Mouse (Mus musculus): Measurements from ENCODE around the gene Hbb-bs.
"Not testable (repeated sequence)": the region's sequence is repeated elsewhere in the genome, so short reads cannot be mapped to it uniquely, and the experiment has no call there.

The Hbb-bs gene

GRCm38 (mm10) chr7:103827808-103828207 is at the start of gene Hbb-bs:
TSS of gene Hbb-bs (minus strand) at chr7:103828096.
- peak; percentile 88 for DNase-seq (ENCODE audit: extremely low read depth, low read depth)

DNA sequence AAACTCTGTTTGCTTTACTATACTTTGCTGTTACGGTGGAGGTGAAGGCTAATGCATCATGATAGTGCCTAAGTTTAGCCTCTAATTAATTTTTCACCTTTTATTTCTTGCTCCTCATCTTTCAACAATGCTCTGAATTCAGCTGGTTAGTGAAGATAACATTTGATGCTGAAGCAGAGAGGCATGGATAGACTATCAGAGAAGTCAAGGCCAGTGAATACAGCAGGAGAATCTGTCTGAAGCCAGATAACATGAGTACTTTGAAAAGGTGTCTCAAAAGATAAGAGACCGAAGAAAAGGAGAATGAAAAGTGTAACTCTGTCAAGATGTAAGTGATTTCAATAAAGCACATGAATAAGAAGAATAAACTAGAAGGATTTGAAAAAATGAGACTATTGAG is 49.2 kb upstream of the Hbb-bs start:
- DNase-seq (ENCODE audit: extremely low read depth, low read depth): peak; percentile 44

DNA sequence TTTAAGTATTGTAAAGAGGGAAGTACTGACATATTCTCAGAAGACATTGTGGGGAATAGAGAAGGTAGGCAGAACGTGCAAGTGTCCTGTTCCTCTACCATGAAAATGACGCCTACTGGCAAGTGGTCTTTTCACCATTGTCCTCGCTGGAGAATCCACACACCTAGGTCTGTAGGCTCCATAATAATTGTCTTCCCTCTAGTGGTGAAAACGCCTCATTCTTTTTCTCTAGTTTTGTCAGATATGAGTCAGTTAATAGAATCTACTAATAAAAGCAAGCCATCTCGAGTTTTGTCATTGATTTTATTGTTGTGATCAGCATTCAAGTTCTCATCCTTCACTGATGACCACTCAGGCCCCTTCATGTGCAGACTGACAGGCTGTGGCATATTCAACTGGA is 46.6 kb upstream of the Hbb-bs start:
- DNase-seq (ENCODE audit: extremely low read depth, low read depth): no peak

GRCm38 (mm10) chr7:103873064-103873463 is 45.2 kb upstream of the Hbb-bs start:
- peak; percentile 55 for DNase-seq (ENCODE audit: extremely low read depth, low read depth)

DNA sequence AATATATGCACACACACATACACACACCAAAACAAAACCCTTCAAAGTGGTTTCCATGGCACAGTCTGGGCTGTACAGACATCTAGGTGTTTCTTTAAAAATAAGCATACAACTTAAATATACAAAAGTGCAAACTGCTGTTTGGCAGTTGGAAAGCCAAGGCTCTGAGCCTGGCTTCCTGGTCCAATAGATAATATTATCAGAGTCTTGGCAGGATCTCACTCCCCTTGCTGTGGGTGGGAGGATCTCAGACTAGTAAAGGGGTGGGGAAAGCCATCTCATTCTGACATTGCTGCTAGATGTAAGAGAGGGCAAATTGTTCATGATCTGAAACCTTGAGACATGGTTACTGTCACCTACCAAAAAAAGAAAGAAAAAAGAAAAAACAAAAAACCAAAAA is 42.8 kb upstream of the Hbb-bs start:
- peak; percentile 97 for DNase-seq (ENCODE audit: extremely low read depth, low read depth)

DNA sequence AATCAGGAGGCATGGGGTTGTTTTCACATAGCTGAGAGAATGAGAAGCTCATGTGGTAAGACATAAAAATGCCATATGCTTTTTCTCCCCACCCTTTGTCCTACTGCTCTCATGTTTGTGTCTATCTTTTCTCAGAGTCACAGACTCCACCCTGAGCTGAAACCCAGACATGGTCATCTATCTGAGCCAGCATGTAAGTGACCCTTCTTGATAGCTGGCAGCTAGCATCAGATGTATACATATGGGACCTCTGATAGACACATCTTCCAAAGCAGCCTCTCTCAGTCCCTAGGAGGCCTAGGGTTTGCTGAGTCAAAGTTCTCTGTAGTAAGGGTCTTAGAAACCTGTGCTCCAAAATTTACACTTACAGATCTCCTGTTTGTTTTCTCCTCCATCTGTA is 37.8 kb upstream of the Hbb-bs start:
- peak; percentile 74 for DNase-seq (ENCODE audit: extremely low read depth, low read depth)

GRCm38 (mm10) chr7:103861531-103861930 is 33.6 kb upstream of the Hbb-bs start:
- DNase-seq (ENCODE audit: extremely low read depth, low read depth): peak; percentile 89

DNA sequence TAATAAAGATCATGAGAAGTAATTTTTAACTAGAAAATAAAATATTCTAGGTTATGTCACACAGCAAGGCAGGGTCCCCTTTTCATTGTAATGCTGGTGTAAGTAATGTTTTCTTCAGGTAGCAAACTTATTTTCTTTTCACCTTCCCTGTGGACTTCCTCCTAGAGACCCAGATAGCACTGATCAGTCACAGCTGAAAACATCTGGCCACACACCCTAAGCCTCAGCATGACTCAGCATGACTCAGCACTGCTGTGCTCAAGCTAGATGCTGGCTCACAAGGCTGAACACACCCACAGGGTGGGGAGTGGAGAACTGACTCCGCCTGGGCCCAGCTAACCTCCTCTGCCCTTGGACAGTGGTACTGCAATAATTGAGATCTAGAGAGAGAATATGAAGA is 33.0 kb upstream of the Hbb-bs start:
- DNase-seq (ENCODE audit: extremely low read depth, low read depth): peak; percentile 99

- peak; percentile 89 for DNase-seq (ENCODE audit: extremely low read depth, low read depth)
These were observed 31.2 kb upstream of the Hbb-bs start for GRCm38 (mm10) chr7:103859076-103859475.

DNA sequence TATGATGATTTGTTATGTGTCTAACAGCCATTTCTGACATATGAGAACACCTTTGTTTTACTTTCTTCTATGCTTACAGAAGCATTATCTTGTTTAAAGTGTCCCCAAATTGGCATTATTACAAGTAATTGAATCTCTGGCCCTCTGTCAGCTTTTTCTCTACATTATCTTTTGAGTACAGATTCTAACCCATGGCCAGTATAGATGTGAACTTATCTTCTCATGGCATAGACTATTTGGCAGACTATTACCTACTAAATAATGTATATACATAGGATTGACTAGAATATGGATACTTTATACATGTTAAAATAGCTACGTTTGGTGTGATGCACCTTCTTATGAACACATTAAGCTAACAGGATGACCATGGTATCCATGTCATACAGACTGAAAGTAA is 26.8 kb upstream of the Hbb-bs start:
- DNase-seq (ENCODE audit: extremely low read depth, low read depth): no peak

- no peak for DNase-seq (ENCODE audit: extremely low read depth, low read depth)
These were observed 25.2 kb upstream of the Hbb-bs start, which contains the start of gene Hbb-y for GRCm38 (mm10) chr7:103853090-103853489. TSS of gene Hbb-y (minus strand) at chr7:103853216.

- DNase-seq (ENCODE audit: extremely low read depth, low read depth): no peak
These were observed 16.8 kb upstream of the Hbb-bs start for GRCm38 (mm10) chr7:103844525-103845325.

DNA sequence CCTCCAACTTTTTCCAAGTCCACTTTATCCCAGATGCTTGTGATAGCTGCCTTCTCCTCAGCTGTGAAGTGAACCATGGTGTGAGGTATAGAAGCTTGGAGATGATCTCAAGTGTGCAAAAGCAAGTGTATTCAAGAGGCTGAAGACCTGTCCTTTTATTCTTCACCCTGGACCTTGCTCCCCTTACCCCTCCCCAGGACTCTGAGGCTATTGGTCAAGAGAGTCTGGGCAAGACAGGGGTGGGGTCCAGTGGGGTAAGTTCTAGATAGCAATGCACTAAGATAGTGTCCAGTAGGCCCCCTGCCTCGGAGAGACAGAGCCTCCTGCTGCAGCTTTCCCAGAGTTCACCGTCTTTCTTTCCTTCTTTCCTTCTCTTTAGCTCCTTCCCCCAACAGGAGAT is 15.1 kb upstream of the Hbb-bs start, which contains the start of gene Hbb-bh1:
TSS of gene Hbb-bh1 (minus strand) at position 131 of the 400 bp plus-strand sequence.
- DNase-seq (ENCODE audit: extremely low read depth, low read depth): no peak

DNA sequence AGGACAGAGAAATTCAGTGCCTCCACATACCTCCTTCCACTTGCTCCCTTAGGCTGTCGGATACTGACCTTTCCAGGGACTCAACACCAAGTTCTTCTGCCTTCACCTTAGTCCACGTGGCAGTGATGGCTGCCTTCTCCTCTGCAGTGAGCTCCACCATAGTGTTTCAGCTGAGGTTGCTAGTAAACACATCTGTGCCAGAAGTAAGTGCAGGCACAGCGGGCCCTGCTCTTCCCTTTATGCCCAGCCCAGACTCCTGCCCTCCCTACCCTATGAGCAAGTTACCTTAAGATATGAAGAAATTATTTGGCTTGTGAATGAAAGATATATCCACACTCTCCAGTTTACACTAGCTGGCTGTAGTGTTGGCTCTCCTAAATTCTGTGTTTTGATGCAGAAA is 12.4 kb upstream of the Hbb-bs start, which contains the start of gene Hbb-bh2:
TSS of gene Hbb-bh2 (minus strand) at position 253 of the 400 bp plus-strand sequence.
- no peak for DNase-seq (ENCODE audit: extremely low read depth, low read depth)

DNA sequence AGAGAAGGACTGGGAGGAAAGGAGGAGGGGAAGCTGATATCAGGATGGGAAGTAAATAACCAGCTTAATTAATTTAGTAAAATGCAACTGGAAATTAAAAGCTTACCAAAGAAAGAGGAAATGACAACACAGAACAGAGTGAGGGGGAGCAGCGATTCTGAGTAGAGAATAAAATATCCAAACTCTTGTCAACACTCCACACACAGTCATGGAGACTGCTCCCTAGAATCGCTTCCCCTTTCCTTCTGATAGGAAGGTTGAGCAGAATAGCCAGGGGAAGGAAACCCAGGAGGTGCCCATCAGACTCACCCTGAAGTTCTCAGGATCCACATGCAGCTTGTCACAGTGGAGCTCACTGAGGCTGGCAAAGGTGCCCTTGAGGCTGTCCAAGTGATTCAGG is 757 bp downstream of the Hbb-bs start:
- not testable (repeated sequence) for DNase-seq (ENCODE audit: extremely low read depth, low read depth)

DNA sequence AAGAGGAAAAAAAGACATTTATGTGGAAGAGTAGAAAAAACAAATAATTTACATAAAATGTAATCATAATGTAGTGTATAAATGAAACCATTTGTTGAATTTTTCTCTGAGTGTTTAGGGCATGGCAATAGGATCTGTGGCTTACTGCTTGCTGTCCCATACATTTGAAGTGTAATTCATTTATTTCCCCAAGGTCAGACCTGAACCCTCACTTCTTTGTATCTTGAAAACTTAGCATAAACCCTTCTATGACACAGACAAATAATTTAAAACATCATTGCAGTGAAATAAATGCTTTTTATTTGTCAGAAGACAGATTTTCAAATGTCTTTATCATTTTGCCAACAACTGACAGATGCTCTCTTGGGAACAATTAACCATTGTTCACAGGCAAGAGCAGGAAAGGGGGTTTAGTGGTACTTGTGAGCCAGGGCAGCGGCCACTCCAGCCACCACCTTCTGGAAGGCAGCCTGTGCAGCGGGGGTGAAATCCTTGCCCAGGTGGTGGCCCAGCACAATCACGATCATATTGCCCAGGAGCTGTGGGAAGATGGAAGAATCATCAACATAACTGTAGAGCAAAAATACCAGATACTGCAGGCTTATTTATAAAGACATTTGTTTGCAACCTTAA is 1.5 kb downstream of the Hbb-bs start:
- no peak for DNase-seq (ENCODE audit: extremely low read depth, low read depth)

- DNase-seq (ENCODE audit: extremely low read depth, low read depth): no peak
These were observed 2.2 kb downstream of the Hbb-bs start for GRCm38 (mm10) chr7:103825536-103826254.

GRCm38 (mm10) chr7:103824597-103824996 is 3.3 kb downstream of the Hbb-bs start:
- DNase-seq (ENCODE audit: extremely low read depth, low read depth): no peak

GRCm38 (mm10) chr7:103815085-103815484 is 12.8 kb downstream of the Hbb-bs start:
- DNase-seq (ENCODE audit: extremely low read depth, low read depth): not testable (repeated sequence)

- peak; percentile 83 for DNase-seq (ENCODE audit: extremely low read depth, low read depth)
These were observed 14.1 kb downstream of the Hbb-bs start, which contains the start of gene Hbb-bt for GRCm38 (mm10) chr7:103813766-103814165. TSS of gene Hbb-bt (minus strand) at chr7:103813996.

GRCm38 (mm10) chr7:103813152-103813551 is 14.7 kb downstream of the Hbb-bs start:
- not testable (repeated sequence) for DNase-seq (ENCODE audit: extremely low read depth, low read depth)

DNA sequence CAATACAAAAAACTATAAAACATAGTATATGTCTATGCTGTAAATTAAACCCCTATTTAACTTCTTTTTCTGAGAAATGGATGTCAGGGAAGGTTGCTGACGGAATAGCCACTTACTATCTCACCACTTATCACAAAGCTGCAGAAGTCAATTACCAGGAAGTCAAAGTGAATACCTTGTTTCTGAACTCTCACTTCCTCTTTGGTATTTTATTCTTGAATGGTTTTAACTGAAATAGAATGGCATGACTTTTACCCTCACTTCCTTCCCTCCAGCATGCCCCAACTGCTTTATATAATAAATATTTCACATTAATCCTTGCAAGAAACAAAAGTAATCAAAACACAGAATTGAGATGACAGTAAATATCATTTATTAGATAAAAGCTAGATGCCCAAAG is 15.7 kb downstream of the Hbb-bs start:
- no peak for DNase-seq (ENCODE audit: extremely low read depth, low read depth)

All from MEL-GATA-1-ER (cell line).